Mouse (Mus musculus) left cerebral cortex, postnatal 14 days (tissue): ENCODE measurements around the gene Prpf8. TPM values are rescaled to one million over a fixed set of nuclear protein-coding genes. Genes with fewer than 3 reads are reported as not detected.

Experiments
- DNase-seq, 2 experiments: peaks; one replicate each; pipeline ENCODE4 v3.0.0; 2021 to 2022; ENCODE audit warnings: low spot score in 2 of 2, mixed read lengths in 1 of 2
- intact Hi-C: fragments of 180-260 bp; cut with DNase I; formaldehyde crosslinking; loops from one replicate; pipeline ENCODE4 v1.15.1; 2025
- total RNA-seq, 2 experiments: library from RNA; stranded (reverse); gene quantifications; 2 replicates each; pipeline ENCODE4 v1.2.3; 2021

Gene Prpf8
- total RNA-seq, 2 experiments from 2014 or later, result 115 to 116 TPM

- intact Hi-C loops, result no loop called here
Measured at GRCm38 (mm10) chr11:75472469-75473081, 14.0 kb upstream of the Prpf8 start.

GRCm38 (mm10) chr11:75473376-75473775, 13.2 kb upstream of the Prpf8 start:
- no peak for DNase-seq
- intact Hi-C loops, result no loop called here

More at GRCm38 (mm10) chr11:75472469-75473081, 14.0 kb upstream of the Prpf8 start:
- no peak for DNase-seq

GRCm38 (mm10) chr11:75486192-75486591, 424 bp upstream of the Prpf8 start:
- intact Hi-C loops, result no loop called here

GRCm38 (mm10) chr11:75487496-75487895, 880 bp downstream of the Prpf8 start:
- intact Hi-C loops, result no loop called here
- DNase-seq, result no peak

More at GRCm38 (mm10) chr11:75486192-75486591, 424 bp upstream of the Prpf8 start:
- DNase-seq, result no peak

GRCm38 (mm10) chr11:75494296-75495049, 7.9 kb downstream of the Prpf8 start:
- intact Hi-C loops, result no loop called here
- DNase-seq, result no peak

GRCm38 (mm10) chr11:75498126-75498525, 11.5 kb downstream of the Prpf8 start:
- intact Hi-C loops, result no loop called here
- no peak for DNase-seq

- intact Hi-C loops, result no loop called here
- DNase-seq, result no peak
Measured at GRCm38 (mm10) chr11:75508162-75508561, 21.5 kb downstream of the Prpf8 start.

GRCm38 (mm10) chr11:75508904-75509303, 22.3 kb downstream of the Prpf8 start:
- intact Hi-C loops, result no loop called here
- DNase-seq, result no peak

- peak; percentile 51 to 57 for DNase-seq
- intact Hi-C loops, result loop anchor here (10.0 kb wide), 1 partner anchor 105 kb away; no protein-coding TSS in a partner anchor
Measured at GRCm38 (mm10) chr11:75509741-75510626, 23.4 kb downstream of the Prpf8 start, which contains the start of gene Rilp. Gene Rilp (plus strand): TSS chr11:75510094.

GRCm38 (mm10) chr11:75510627-75510993, 24.0 kb downstream of the Prpf8 start:
- intact Hi-C loops, result loop anchor here (10.0 kb wide), 1 partner anchor 106 kb away; no protein-coding TSS in a partner anchor
- peak; percentile 90 to 96 for DNase-seq

GRCm38 (mm10) chr11:75511213-75511612, 24.6 kb downstream of the Prpf8 start:
- intact Hi-C loops, result loop anchor here (10.0 kb wide), 1 partner anchor 106 kb away; no protein-coding TSS in a partner anchor
- DNase-seq, result peak; percentile 41 to 45

- intact Hi-C loops, result loop anchor here (10.0 kb wide), 1 partner anchor 108 kb away; no protein-coding TSS in a partner anchor
- no peak for DNase-seq
Measured at GRCm38 (mm10) chr11:75512301-75513018, 25.8 kb downstream of the Prpf8 start.

- intact Hi-C loops, result loop anchor here (10.0 kb wide), 1 partner anchor 109 kb away; no protein-coding TSS in a partner anchor
- no peak for DNase-seq
Measured at GRCm38 (mm10) chr11:75513336-75513735, 26.7 kb downstream of the Prpf8 start, which contains the start of gene Scarf1. Gene Scarf1 (plus strand): TSS chr11:75513540.

- intact Hi-C loops, result loop anchor here (10.0 kb wide), 1 partner anchor 110 kb away; no protein-coding TSS in a partner anchor
- no peak for DNase-seq
Measured at GRCm38 (mm10) chr11:75515186-75515585, 28.6 kb downstream of the Prpf8 start.

- intact Hi-C loops, result loop anchor here (10.0 kb wide), 1 partner anchor 115 kb away; no protein-coding TSS in a partner anchor
- DNase-seq, result no peak
Measured at GRCm38 (mm10) chr11:75519834-75520633, 33.4 kb downstream of the Prpf8 start.

GRCm38 (mm10) chr11:75521609-75522008, 35.0 kb downstream of the Prpf8 start:
- intact Hi-C loops, result no loop called here

GRCm38 (mm10) chr11:75522793-75523192, 36.2 kb downstream of the Prpf8 start:
- no peak for DNase-seq
- intact Hi-C loops, result no loop called here

More at GRCm38 (mm10) chr11:75521609-75522008, 35.0 kb downstream of the Prpf8 start:
- no peak for DNase-seq
